Mouse (Mus musculus) heart, adult 18-20 months (tissue): ENCODE data around the gene Mamstr. TPM values are rescaled to one million over a fixed set of nuclear protein-coding genes. Genes with fewer than 3 reads are reported as not detected.

Experiments
- DNase-seq, 2 experiments: peaks; one replicate each; pipeline ENCODE4 v3.0.0; 2021 to 2022; ENCODE audit warnings: mixed read lengths in 1 of 2
- total RNA-seq, 2 experiments: library from RNA; stranded (reverse); gene quantifications; 2 replicates each; pipeline ENCODE4 v1.2.3; 2021

The Mamstr gene
- total RNA-seq, 2 experiments from 2014 or later, result 2.4 to 2.6 TPM

- DNase-seq, result no peak
These were observed 54.3 kb downstream of the Mamstr start, which contains the start of gene Sec1 for GRCm38 (mm10) chr7:45693921-45694591. Gene Sec1, minus strand, starts transcription at chr7:45694402.

- no peak for DNase-seq
These were observed 55.3 kb downstream of the Mamstr start for GRCm38 (mm10) chr7:45695098-45695497.

Other genes with a start within 250 kb of the Mamstr start
- 10 to 100 TPM; 81.1 to 85.7 TPM for gene Snrnp70, start 244.2 kb upstream of the Mamstr start, total RNA-seq
- gene Kcna7, start 234.3 kb upstream of the Mamstr start, total RNA-seq, result 1 to 10 TPM; 6.1 to 7.4 TPM
- gene Ntf5, start 226.3 kb upstream of the Mamstr start, total RNA-seq, result under 1 TPM; 0.25 to 0.28 TPM
- gene Lhb, start 219.2 kb upstream of the Mamstr start, total RNA-seq, result not detected
- gene Gys1, start 205.1 kb upstream of the Mamstr start, total RNA-seq, result 100 to 1,000 TPM in 1 of 2 experiments, 10 to 100 TPM in 1; 99.2 to 105 TPM
- 10 to 100 TPM; 25.2 to 26.5 TPM for gene Ruvbl2, start 201.9 kb upstream of the Mamstr start, total RNA-seq
- gene Ftl1, start 180.1 kb upstream of the Mamstr start, total RNA-seq, result 100 to 1,000 TPM; 287 to 382 TPM
- gene Bax, start 173.1 kb upstream of the Mamstr start, total RNA-seq, result 10 to 100 TPM; 23.4 to 24.1 TPM
- gene Tulp2, start 158.1 kb upstream of the Mamstr start, total RNA-seq, result not detected
- gene Gm45808, start 153.2 kb upstream of the Mamstr start, total RNA-seq, result 10 to 100 TPM in 1 of 2 experiments, 1 to 10 TPM in 1; 8.7 to 12.3 TPM
- 10 to 100 TPM in 1 of 2 experiments, 1 to 10 TPM in 1; 7.9 to 13.1 TPM for gene Dhdh, start 151.2 kb upstream of the Mamstr start, total RNA-seq
- gene Nucb1, start 129.6 kb upstream of the Mamstr start, total RNA-seq, result 100 to 1,000 TPM; 129 to 143 TPM
- 10 to 100 TPM; 31.6 to 33.7 TPM for gene Ppp1r15a, start 113.7 kb upstream of the Mamstr start, total RNA-seq
- gene Plekha4, start 113.6 kb upstream of the Mamstr start, total RNA-seq, result 1 to 10 TPM; 2.0 to 2.5 TPM
- gene Hsd17b14, start 85.1 kb upstream of the Mamstr start, total RNA-seq, result under 1 TPM in 1 of 2 experiments, not detected in 1; 0.41 TPM
- 100 to 1,000 TPM; 225 to 264 TPM for gene Bcat2, start 69.8 kb upstream of the Mamstr start, total RNA-seq
- not detected for gene Fgf21, start 24.5 kb upstream of the Mamstr start, total RNA-seq
- gene Fut1, start 22.7 kb upstream of the Mamstr start, total RNA-seq, result not detected
- under 1 TPM; 0.17 to 0.26 TPM for gene Izumo1, start 18.2 kb upstream of the Mamstr start, total RNA-seq
- 10 to 100 TPM; 21.6 to 26.8 TPM for gene Rasip1, start 12.5 kb upstream of the Mamstr start, total RNA-seq
- gene Fut2, start 26.4 kb downstream of the Mamstr start, total RNA-seq, result under 1 TPM; 0.42 to 0.46 TPM
- gene Ntn5, start 44.0 kb downstream of the Mamstr start, total RNA-seq, result not detected
- gene Sec1, start 54.4 kb downstream of the Mamstr start, total RNA-seq, result under 1 TPM; 0.18 to 0.30 TPM
- gene Car11, start 59.9 kb downstream of the Mamstr start, total RNA-seq, result 1 to 10 TPM; 3.4 to 5.9 TPM
- gene Dbp, start 65.1 kb downstream of the Mamstr start, total RNA-seq, result 10 to 100 TPM; 12.1 to 15.0 TPM
- gene Rpl18, start 75.5 kb downstream of the Mamstr start, total RNA-seq, result 100 to 1,000 TPM; 574 to 615 TPM
- 10 to 100 TPM; 18.4 to 20.2 TPM for gene Sphk2, start 78.0 kb downstream of the Mamstr start, total RNA-seq
- under 1 TPM; 0.30 to 0.62 TPM for gene Fam83e, start 81.2 kb downstream of the Mamstr start, total RNA-seq
- gene Spaca4, start 85.8 kb downstream of the Mamstr start, total RNA-seq, result not detected
- not detected for gene Lmtk3, start 143.8 kb downstream of the Mamstr start, total RNA-seq
- not detected for gene Sult2b1, start 144.7 kb downstream of the Mamstr start, total RNA-seq
- 10 to 100 TPM; 65.8 to 68.9 TPM for gene Cyth2, start 174.6 kb downstream of the Mamstr start, total RNA-seq
- 1 to 10 TPM; 1.2 to 1.8 TPM for gene Kcnj14, start 184.8 kb downstream of the Mamstr start, total RNA-seq
- gene Grwd1, start 191.0 kb downstream of the Mamstr start, total RNA-seq, result 10 to 100 TPM; 15.0 to 15.2 TPM
- 100 to 1,000 TPM; 105 to 125 TPM for gene Kdelr1, start 232.8 kb downstream of the Mamstr start, total RNA-seq
- 1 to 10 TPM; 1.4 to 1.5 TPM for gene Grin2d, start 238.4 kb downstream of the Mamstr start, total RNA-seq